Mouse (Mus musculus) neural tube, embryonic 10.5 days (tissue): ENCODE results near the gene Sec24c.

Source experiments
- DNase-seq: peaks from one replicate; pipeline ENCODE4 v3.0.0-alpha.2; 2017; ENCODE audit warnings: low spot score; ENCODE audit errors: extremely low spot score

Gene Sec24c

GRCm38 (mm10) chr14:20733952-20734774 lies 60.1 kb downstream of the Sec24c start, which contains the start of gene Ndst2:
TSS of gene Ndst2 (minus strand) at chr14:20734562.
- DNase-seq, result peak; percentile 92

- DNase-seq, result no peak
Measured at GRCm38 (mm10) chr14:20735052-20735451, 60.9 kb downstream of the Sec24c start.

DNA sequence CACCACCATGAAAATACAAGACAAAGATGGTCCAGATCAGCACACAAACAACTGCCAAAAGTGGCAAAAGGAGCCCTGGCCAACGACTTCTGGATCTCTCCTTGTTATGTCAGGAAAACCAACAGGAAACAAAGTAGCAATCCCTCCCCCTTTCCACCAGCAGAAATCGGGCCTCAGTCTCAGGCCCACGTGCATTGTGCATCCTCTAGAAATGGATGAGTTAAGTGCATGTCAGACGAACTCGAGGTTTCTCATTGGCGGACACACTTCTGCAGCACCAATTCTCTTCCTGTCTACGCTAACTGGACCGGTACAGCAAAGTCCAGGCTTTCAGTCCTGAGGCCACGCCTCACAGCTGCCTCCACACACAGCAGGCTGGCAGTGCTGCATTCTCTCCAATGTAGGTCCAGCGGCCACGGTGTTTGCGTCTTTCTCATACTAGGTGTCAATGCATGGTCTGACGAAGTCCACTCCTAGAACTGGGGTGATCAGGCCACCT lies 61.8 kb downstream of the Sec24c start:
- no peak for DNase-seq

DNA sequence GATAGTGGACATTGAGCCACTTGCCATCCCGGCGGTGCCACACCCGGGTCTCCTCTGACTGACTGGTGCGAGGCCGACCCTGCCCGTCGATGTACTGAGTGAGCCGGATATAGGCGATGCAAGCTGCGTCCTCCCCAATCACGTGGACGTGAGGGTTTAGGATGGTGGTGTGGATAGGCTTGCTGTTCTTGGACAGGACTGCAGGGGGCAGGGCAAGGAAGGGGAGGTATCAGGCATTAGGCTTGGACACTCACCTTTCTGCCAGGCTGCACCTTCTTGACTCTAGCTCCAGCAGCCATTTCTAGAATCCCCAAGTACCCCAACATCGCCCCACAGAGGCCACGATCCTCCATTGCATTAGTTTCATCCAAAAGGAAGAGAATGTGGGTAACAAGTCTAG lies 63.2 kb downstream of the Sec24c start:
- DNase-seq, result peak; percentile 34

DNA sequence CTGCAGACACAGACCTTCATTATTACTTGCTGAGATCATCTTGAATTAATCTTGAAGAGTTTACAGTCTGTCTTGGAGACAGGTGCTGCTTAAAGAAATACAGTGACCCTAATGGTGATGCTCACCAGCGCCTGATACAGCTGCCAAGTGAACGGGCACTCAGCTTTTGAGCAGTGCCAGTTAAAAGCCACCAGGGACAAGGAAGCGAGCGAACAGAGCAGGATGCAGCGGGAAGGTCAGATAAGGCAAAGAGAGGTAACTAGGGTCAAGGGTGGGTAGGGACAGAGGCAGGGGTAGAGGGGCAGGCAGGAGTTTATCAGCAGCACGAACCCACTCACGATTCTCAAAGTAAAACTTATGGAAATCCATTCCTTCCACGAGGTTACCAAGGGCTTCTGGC lies 64.4 kb downstream of the Sec24c start:
- no peak for DNase-seq

GRCm38 (mm10) chr14:20741301-20741700 lies 67.2 kb downstream of the Sec24c start:
- no peak for DNase-seq

GRCm38 (mm10) chr14:20743614-20744013 lies 69.5 kb downstream of the Sec24c start:
- no peak for DNase-seq
